Comparison of ENCODE assay signal across 11 mouse cellular contexts in the genomic region with DNA sequence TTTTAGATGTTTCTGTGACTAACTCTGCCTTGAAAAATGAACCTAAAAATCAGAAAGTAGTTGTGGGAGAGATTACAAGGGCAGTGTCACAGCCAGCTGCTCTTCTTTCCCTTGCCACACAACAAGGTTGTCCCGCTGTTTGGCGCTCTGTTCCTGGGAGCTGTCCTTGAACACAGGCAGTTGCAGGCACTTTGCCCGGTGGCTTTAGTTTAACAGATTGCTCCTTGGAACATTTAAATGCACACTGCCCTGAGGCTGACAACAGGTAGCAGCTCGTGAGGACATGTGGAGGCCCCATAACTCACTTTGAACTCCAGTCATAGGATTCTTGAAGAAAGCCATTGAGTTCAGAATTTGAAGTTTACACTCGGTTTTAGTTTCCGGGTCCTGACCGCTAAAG. TPM values are rescaled to one million over a fixed set of nuclear protein-coding genes. Genes with fewer than 3 reads are reported as not detected.
DNase-seq lines count a peak whose midpoint lies in the region; TF ChIP-seq lines count a peak whose summit lies in the region.
"Had no signal": no experiment of that assay in that cellular context is flagged by ENCODE, and none has a peak within 500 bp of the region (broad histone marks: within the 10 kb centered on the region; RNA-seq: fewer than 3 reads in every experiment).

No protein-coding gene starts in this region.

- H3K27ac ChIP-seq in forebrain, embryonic 10.5 days: no peak overlapping the region
- H3K27ac ChIP-seq: embryonic facial prominence, embryonic 12.5 days; midbrain, embryonic 12.5 days had no signal

- intact Hi-C loops in heart, postnatal 36 days (cut with DNase I): loop anchor here (10.0 kb wide), 1 partner anchor 616 kb away; no protein-coding TSS in a partner anchor

- no peak for TF ChIP-seq CTCF in E14TG2a.4 (conservative IDR thresholded peaks at IDR 0.05; ENCODE audit: low read length)

- H3K36me3 ChIP-seq in E14TG2a.4 (ENCODE audit: insufficient read depth, low read length): peaks cover 33% of the 10 kb centered on the region
- peaks cover 99% of the 10 kb centered on the region for H3K36me3 ChIP-seq in forebrain, embryonic 10.5 days (replicated peaks)

- DNase-seq in kidney, adult 11 months: peak; percentile 23
- no peak for DNase-seq in kidney, adult 9 months
- DNase-seq in adrenal gland, postnatal 25 days: peak; percentile 47
- peak; percentile 45 for DNase-seq in cerebellum, adult 9-11 months
- DNase-seq in left cerebral cortex, adult 11 months (ENCODE audit: low spot score): no peak
- no peak for DNase-seq in forebrain, embryonic 10.5 days (ENCODE audit: extremely low spot score, low spot score)
- DNase-seq in heart, postnatal 36 days: no peak

- no peaks in the 10 kb centered on the region for H3K27me3 ChIP-seq in E14TG2a.4 (ENCODE audit: insufficient read depth, low read length)
- H3K27me3 ChIP-seq in forebrain, embryonic 10.5 days (ENCODE audit: poor library complexity, severe bottlenecking): no peaks in the 10 kb centered on the region
- H3K27me3 ChIP-seq: embryonic facial prominence, embryonic 12.5 days; midbrain, embryonic 12.5 days had no signal

- H3K9me3 ChIP-seq in E14TG2a.4 (ENCODE audit: low read length): no peaks in the 10 kb centered on the region
- no peaks in the 10 kb centered on the region for H3K9me3 ChIP-seq in forebrain, embryonic 10.5 days
- H3K9me3 ChIP-seq: embryonic facial prominence, embryonic 12.5 days; heart, embryonic 10.5 days; midbrain, embryonic 12.5 days had no signal

- WGBS in forebrain, embryonic 10.5 days: 93% methylated on average over 7 of the region's 7 CpGs

- H3K4me3 ChIP-seq in E14TG2a.4 (replicated peaks; ENCODE audit: low read length): peak overlapping the region; percentile 61
- H3K4me3 ChIP-seq in forebrain, embryonic 10.5 days: no peak overlapping the region
- H3K4me3 ChIP-seq: embryonic facial prominence, embryonic 12.5 days; heart, embryonic 10.5 days; midbrain, embryonic 12.5 days had no signal

- peaks cover 21% of the 10 kb centered on the region for H3K4me1 ChIP-seq in E14TG2a.4 (replicated peaks; ENCODE audit: low read depth, low read length)
- no peaks in the 10 kb centered on the region for H3K4me1 ChIP-seq in forebrain, embryonic 10.5 days
- H3K4me1 ChIP-seq: embryonic facial prominence, embryonic 12.5 days; midbrain, embryonic 12.5 days had no signal

RNA-seq across cellular contexts. Expression of gene Angel2, which starts 23.5 kb away (rescaled TPM):
- total RNA-seq in adrenal gland, postnatal 25 days (2021): 44.3 and 56.8 TPM in 2 replicates
- 50.8 and 52.7 TPM in 2 replicates for polyA plus RNA-seq in forebrain, embryonic 10.5 days (2016; fragmentation: Nextera tagmentation; extraction: Ambion mirVana)
- total RNA-seq in heart, postnatal 36 days (2021): 10 to 100 TPM; 27.9 to 29.9 TPM

RNA-seq across cellular contexts. Expression of gene Vash2, which starts 30.7 kb away (rescaled TPM):
- total RNA-seq in adrenal gland, postnatal 25 days (2021): 0.48 and 0.49 TPM in 2 replicates
- 39.0 and 39.7 TPM in 2 replicates for polyA plus RNA-seq in forebrain, embryonic 10.5 days (2016; fragmentation: Nextera tagmentation; extraction: Ambion mirVana)
- under 1 TPM; 0.35 to 0.56 TPM for total RNA-seq in heart, postnatal 36 days (2021)

RNA-seq across cellular contexts. Expression of gene Rps6kc1, which starts 36.9 kb away (rescaled TPM):
- total RNA-seq in adrenal gland, postnatal 25 days (2021): 24.9 and 27.1 TPM in 2 replicates
- 14.7 and 17.3 TPM in 2 replicates for polyA plus RNA-seq in forebrain, embryonic 10.5 days (2016; fragmentation: Nextera tagmentation; extraction: Ambion mirVana)
- 10 to 100 TPM; 17.4 to 17.9 TPM for total RNA-seq in heart, postnatal 36 days (2021)

Comparison
In these comparisons a context has a peak if more than half of its experiments do, and no peak if none do; other contexts are left out.
1. DNase-seq: peak in kidney, adult 11 months (single experiment), adrenal gland, postnatal 25 days (single experiment) and cerebellum, adult 9-11 months (single experiment); none in kidney, adult 9 months (single experiment), left cerebral cortex, adult 11 months (single experiment), forebrain, embryonic 10.5 days (single experiment) and heart, postnatal 36 days (0 of 2).